Mouse (Mus musculus): ENCODE data around the gene Pigk. TPM values are rescaled to one million over a fixed set of nuclear protein-coding genes. Genes with fewer than 3 reads are reported as not detected.
A peak's percentile ranks its signal among the peaks of the same experiment; 100 is the strongest.

Gene Pigk
- total and polyA plus RNA-seq, 3 experiments = 6.4 to 28.1 (median 24.0) TPM

- no peak overlapping the region for H3K4me3 ChIP-seq
- H3K27ac ChIP-seq = no peak overlapping the region
- H3K27me3 ChIP-seq (ENCODE audit: control insufficient read depth, insufficient read depth, low read length) = no peaks in the 10 kb centered on the region
- no peak overlapping the region for H3K9ac ChIP-seq (ENCODE audit: low read depth, low read length)
- 27% methylated on average over 3 of the region's 3 CpGs for WGBS
- peak; percentile 89 for TF ChIP-seq CTCF (IDR thresholded peaks at IDR 0.05)
- TF ChIP-seq EP300 (IDR thresholded peaks at IDR 0.05; ENCODE audit: insufficient read depth, low read depth, low read length) = no peak
- intact Hi-C loops (cut with DNase I) = loop anchor here (1.0 to 10.0 kb wide), 2 partner anchors 354 to 495 kb away; partner anchors contain the start of gene Zzz3
- no peak for DNase-seq
- no peaks in the 10 kb centered on the region for H3K4me1 ChIP-seq (ENCODE audit: control insufficient read depth, insufficient read depth, low read length)
- no peaks in the 10 kb centered on the region for H3K79me2 ChIP-seq (replicated peaks; ENCODE audit: control insufficient read depth, insufficient read depth, low read length)
- H3K36me3 ChIP-seq (ENCODE audit: control insufficient read depth, insufficient read depth, low read length) = no peaks in the 10 kb centered on the region
Measured at GRCm38 (mm10) chr3:152749461-152749871, 35.6 kb downstream of the Pigk start.

- no peaks in the 10 kb centered on the region for H3K4me1 ChIP-seq (ENCODE audit: control insufficient read depth, insufficient read depth, low read length)
- 56% methylated on average over 2 of the region's 2 CpGs for WGBS
- H3K27ac ChIP-seq = no peak overlapping the region
- TF ChIP-seq CTCF (IDR thresholded peaks at IDR 0.05) (no peak), EP300 (IDR thresholded peaks at IDR 0.05; ENCODE audit: insufficient read depth, low read depth, low read length) (no peak), POLR2A (IDR thresholded peaks at IDR 0.05; ENCODE audit: insufficient read depth, low read depth, low read length) (no peak)
- H3K36me3 ChIP-seq (ENCODE audit: control insufficient read depth, insufficient read depth, low read length) = no peaks in the 10 kb centered on the region
- no peak for DNase-seq
- H3K27me3 ChIP-seq (ENCODE audit: control insufficient read depth, insufficient read depth, low read length) = no peaks in the 10 kb centered on the region
- no peaks in the 10 kb centered on the region for H3K79me2 ChIP-seq (replicated peaks; ENCODE audit: control insufficient read depth, insufficient read depth, low read length)
- intact Hi-C loops (cut with DNase I) = loop anchor here (1.0 to 10.0 kb wide), 3 partner anchors 275 to 495 kb away; partner anchors contain the start of gene Zzz3
- H3K9ac ChIP-seq (ENCODE audit: low read depth, low read length) = no peak overlapping the region
- H3K4me3 ChIP-seq = no peak overlapping the region
Measured at GRCm38 (mm10) chr3:152749881-152750280, 36.0 kb downstream of the Pigk start.

- no peaks in the 10 kb centered on the region for H3K36me3 ChIP-seq (ENCODE audit: control insufficient read depth, insufficient read depth, low read length)
- WGBS = 86% methylated on average over 1 of the region's 1 CpGs
- no peaks in the 10 kb centered on the region for H3K27me3 ChIP-seq (ENCODE audit: control insufficient read depth, insufficient read depth, low read length)
- no peak overlapping the region for H3K4me3 ChIP-seq
- intact Hi-C loops (cut with DNase I) = no loop called here
- TF ChIP-seq POLR2A (IDR thresholded peaks at IDR 0.05; ENCODE audit: insufficient read depth, low read depth, low read length) = no peak
- no peak for TF ChIP-seq CTCF (IDR thresholded peaks at IDR 0.05)
- TF ChIP-seq EP300 (IDR thresholded peaks at IDR 0.05; ENCODE audit: insufficient read depth, low read depth, low read length) = no peak
- no peak for DNase-seq
- H3K79me2 ChIP-seq (replicated peaks; ENCODE audit: control insufficient read depth, insufficient read depth, low read length) = no peaks in the 10 kb centered on the region
- no peak overlapping the region for H3K27ac ChIP-seq
- H3K4me1 ChIP-seq (ENCODE audit: control insufficient read depth, insufficient read depth, low read length) = no peaks in the 10 kb centered on the region
- no peak overlapping the region for H3K9ac ChIP-seq (ENCODE audit: low read depth, low read length)
Measured at GRCm38 (mm10) chr3:152752911-152753310, 39.0 kb downstream of the Pigk start.

- intact Hi-C loops (cut with DNase I) = no loop called here
- Histone ChIP-seq H3K27me3 (ENCODE audit: control insufficient read depth, insufficient read depth, low read length) (no peaks in the 10 kb centered on the region), H3K36me3 (ENCODE audit: control insufficient read depth, insufficient read depth, low read length) (no peaks in the 10 kb centered on the region), H3K4me3 (no peak overlapping the region), H3K9ac (ENCODE audit: low read depth, low read length) (no peak overlapping the region), H3K4me1 (ENCODE audit: control insufficient read depth, insufficient read depth, low read length) (no peaks in the 10 kb centered on the region), H3K27ac (no peak overlapping the region), H3K79me2 (replicated peaks; ENCODE audit: control insufficient read depth, insufficient read depth, low read length) (no peaks in the 10 kb centered on the region)
- WGBS = 86% methylated on average over 4 of the region's 4 CpGs
- TF ChIP-seq CTCF (IDR thresholded peaks at IDR 0.05) (no peak), EP300 (IDR thresholded peaks at IDR 0.05; ENCODE audit: insufficient read depth, low read depth, low read length) (no peak), POLR2A (IDR thresholded peaks at IDR 0.05; ENCODE audit: insufficient read depth, low read depth, low read length) (no peak)
- no peak for DNase-seq
Measured at GRCm38 (mm10) chr3:152753345-152753744, 39.4 kb downstream of the Pigk start.

- Histone ChIP-seq H3K36me3 (ENCODE audit: control insufficient read depth, insufficient read depth, low read length) (no peaks in the 10 kb centered on the region), H3K4me1 (ENCODE audit: control insufficient read depth, insufficient read depth, low read length) (no peaks in the 10 kb centered on the region), H3K27ac (no peak overlapping the region), H3K9ac (ENCODE audit: low read depth, low read length) (no peak overlapping the region), H3K79me2 (replicated peaks; ENCODE audit: control insufficient read depth, insufficient read depth, low read length) (no peaks in the 10 kb centered on the region), H3K4me3 (no peak overlapping the region), H3K27me3 (ENCODE audit: control insufficient read depth, insufficient read depth, low read length) (no peaks in the 10 kb centered on the region)
- no peak for TF ChIP-seq POLR2A (IDR thresholded peaks at IDR 0.05; ENCODE audit: insufficient read depth, low read depth, low read length)
- no peak for TF ChIP-seq EP300 (IDR thresholded peaks at IDR 0.05; ENCODE audit: insufficient read depth, low read depth, low read length)
- TF ChIP-seq CTCF (IDR thresholded peaks at IDR 0.05) = no peak
- intact Hi-C loops (cut with DNase I) = no loop called here
- WGBS = 85% methylated on average over 14 of the region's 14 CpGs
- DNase-seq = no peak
Measured at GRCm38 (mm10) chr3:152753920-152754764, 40.2 kb downstream of the Pigk start.

GRCm38 (mm10) chr3:152755515-152755914, 41.6 kb downstream of the Pigk start:
- TF ChIP-seq POLR2A (IDR thresholded peaks at IDR 0.05; ENCODE audit: insufficient read depth, low read depth, low read length) (no peak), EP300 (IDR thresholded peaks at IDR 0.05; ENCODE audit: insufficient read depth, low read depth, low read length) (no peak), CTCF (IDR thresholded peaks at IDR 0.05) (no peak)
- Histone ChIP-seq H3K4me3 (no peak overlapping the region), H3K9ac (ENCODE audit: low read depth, low read length) (no peak overlapping the region), H3K27ac (no peak overlapping the region), H3K79me2 (replicated peaks; ENCODE audit: control insufficient read depth, insufficient read depth, low read length) (no peaks in the 10 kb centered on the region), H3K4me1 (ENCODE audit: control insufficient read depth, insufficient read depth, low read length) (no peaks in the 10 kb centered on the region), H3K27me3 (ENCODE audit: control insufficient read depth, insufficient read depth, low read length) (no peaks in the 10 kb centered on the region), H3K36me3 (ENCODE audit: control insufficient read depth, insufficient read depth, low read length) (no peaks in the 10 kb centered on the region)
- WGBS = 64% methylated on average over 7 of the region's 7 CpGs
- intact Hi-C loops (cut with DNase I) = no loop called here
- DNase-seq = no peak

Measured in heart, adult 2 months (tissue).